Mouse (Mus musculus): ENCODE data around the gene Strn3.

DNA sequence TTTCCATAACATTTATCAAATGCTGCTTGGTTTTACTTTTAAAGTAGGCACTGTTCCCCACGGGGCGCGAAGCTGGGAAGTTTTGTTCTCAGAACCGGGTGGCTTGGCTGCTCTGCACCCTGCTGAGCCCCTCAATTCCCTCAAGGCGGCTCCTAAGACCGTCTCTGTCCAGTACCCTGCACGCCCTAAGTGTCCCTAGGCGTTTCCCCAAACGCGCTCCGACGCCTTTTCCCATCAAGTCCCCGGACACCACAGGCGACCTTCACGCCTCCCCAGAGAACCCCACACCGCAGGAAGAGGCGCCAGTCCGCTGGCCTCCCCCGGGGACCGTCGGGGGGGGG is 98.8 kb downstream of the Strn3 start:
- TF ChIP-seq POLR2A (IDR thresholded peaks at IDR 0.05; ENCODE audit: low read depth, low read length) = no peak
- no peak for TF ChIP-seq CTCF (conservative IDR thresholded peaks at IDR 0.05; ENCODE audit: insufficient read depth, insufficient read length, low read depth, low read length)

Data from kidney, adult 2 months (tissue).